Mouse (Mus musculus) spleen, adult 2 months (tissue): Measurements from ENCODE around the gene Ccdc159. TPM values are rescaled to one million over a fixed set of nuclear protein-coding genes. Genes with fewer than 3 reads are reported as not detected.

Source experiments
- DNase-seq, 2 experiments: peaks; one replicate each; pipeline versions ENCODE4 v3.0.0 to v3.0.0-alpha.2; 2012 to 2021; ENCODE audit warnings: low spot score in 2 of 2, low read depth in 1 of 2
- H3K27ac ChIP-seq: fragments of 200-500 bp; 2 replicates; pipeline ENCODE4 v1.5.1; 2012; ENCODE audit warnings: low read length, inconsistent platforms; ENCODE audit not compliant: insufficient read depth
- H3K27me3 ChIP-seq: fragments of 200-500 bp; 2 replicates; pipeline ENCODE4 v1.6.1; 2012; ENCODE audit warnings: mild to moderate bottlenecking, moderate library complexity, low read length, inconsistent platforms; ENCODE audit not compliant: control insufficient read depth, insufficient read depth
- H3K36me3 ChIP-seq: fragments of 200-500 bp; 2 replicates; pipeline ENCODE4 v1.6.1; 2012; ENCODE audit warnings: mild to moderate bottlenecking, low read length, inconsistent platforms; ENCODE audit not compliant: control insufficient read depth, insufficient read depth
- H3K4me1 ChIP-seq: fragments of 200-500 bp; 2 replicates; pipeline ENCODE4 v1.6.1; 2011; ENCODE audit warnings: inconsistent platforms; ENCODE audit not compliant: control insufficient read depth, insufficient read depth, insufficient read length
- H3K4me3 ChIP-seq: fragments of 200-500 bp; 2 replicates; pipeline ENCODE4 v1.5.1; 2011; ENCODE audit warnings: mild to moderate bottlenecking, inconsistent platforms; ENCODE audit not compliant: insufficient read depth, insufficient read length; ENCODE audit errors: extremely low read depth
- CTCF ChIP-seq: fragments of 200-500 bp; IDR thresholded peaks from 2 replicates; pipeline ENCODE4 v1.5.1; 2011; ENCODE audit warnings: mild to moderate bottlenecking, inconsistent platforms; ENCODE audit not compliant: insufficient read depth, insufficient read length, insufficient replicate concordance; ENCODE audit errors: extremely low read depth
- POLR2A ChIP-seq: fragments of 200-500 bp; IDR thresholded peaks from 2 replicates; pipeline ENCODE4 v1.6.1; 2011; ENCODE audit warnings: low read depth, low read length, inconsistent platforms
- WGBS: fragments of 180-500 bp; shearing (Covaris S2); methylation state at CpG from one replicate; pipeline ENCODE4 v1.1.7; 2018; 5-methylcytosine and 5-hydroxymethylcytosine counted together
- polyA plus RNA-seq: library from polyadenylated mRNA; depleted of rRNA; stranded (reverse); fragments of >200 nt; gene quantifications from 2 replicates; pipeline ENCODE4 v1.2.3, GENCODE M21; 2012

Gene Ccdc159
- polyA plus RNA-seq, 1 experiment: 0.95 TPM

- Histone ChIP-seq H3K36me3 (peaks cover 2% of the 10 kb centered on the region; the same call in 1 of the 2 replicates), H3K4me3 (no peak overlapping the region), H3K27ac (no peak overlapping the region), H3K4me1 (peaks cover 15% of the 10 kb centered on the region), H3K27me3 (peaks cover 14% of the 10 kb centered on the region)
- 89% methylated on average over 9 of the region's 9 CpGs for WGBS
- TF ChIP-seq POLR2A (no peak), CTCF (no peak)
- no peak for DNase-seq
Measured at GRCm38 (mm10) chr9:21960135-21960534, 32.9 kb downstream of the Ccdc159 start.

- H3K27me3 ChIP-seq: peaks cover 14% of the 10 kb centered on the region
- TF ChIP-seq CTCF: no peak
- H3K36me3 ChIP-seq: peaks cover 2% of the 10 kb centered on the region; the same call in 1 of the 2 replicates
- H3K27ac ChIP-seq: no peak overlapping the region
- H3K4me3 ChIP-seq: no peak overlapping the region
- peaks cover 15% of the 10 kb centered on the region for H3K4me1 ChIP-seq
- DNase-seq: no peak
- WGBS: 78% methylated on average over 26 of the region's 26 CpGs
Measured at GRCm38 (mm10) chr9:21960558-21961208, 33.4 kb downstream of the Ccdc159 start.

DNA sequence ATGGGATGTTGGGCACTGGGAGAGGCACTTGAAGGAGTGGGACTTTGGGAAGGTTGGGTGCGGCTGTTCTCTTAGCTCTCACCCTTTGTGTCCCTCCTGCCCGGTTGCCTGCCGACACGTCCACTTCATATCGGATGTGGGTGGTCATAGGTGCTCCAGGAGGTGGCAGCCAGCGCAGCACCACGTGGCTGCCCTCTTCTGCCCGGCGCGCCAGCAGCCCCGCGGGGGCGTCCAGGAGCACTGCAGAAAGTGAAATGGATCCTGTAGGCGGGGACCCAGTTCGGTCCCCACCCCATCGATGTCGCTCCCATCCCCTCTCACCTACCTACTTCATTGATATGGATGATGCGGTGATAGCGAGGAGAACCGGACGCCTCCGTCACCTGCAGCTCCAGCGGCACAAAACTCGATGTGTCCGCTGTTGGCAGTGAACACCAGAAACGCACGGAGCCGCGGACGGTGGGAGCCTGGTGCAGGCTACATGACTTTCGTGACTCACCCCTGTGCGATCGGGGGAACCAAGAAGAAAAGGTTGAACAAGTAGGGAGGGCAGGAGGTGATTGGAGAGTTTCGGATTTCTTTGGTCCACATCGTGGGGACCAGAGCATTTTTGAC, 34.2 kb downstream of the Ccdc159 start:
- H3K4me1 ChIP-seq: peaks cover 12% of the 10 kb centered on the region
- TF ChIP-seq CTCF: no peak
- H3K27me3 ChIP-seq: peaks cover 14% of the 10 kb centered on the region
- peaks cover 2% of the 10 kb centered on the region; the same call in 1 of the 2 replicates for H3K36me3 ChIP-seq
- WGBS: 7% methylated on average over 35 of the region's 35 CpGs
- no peak for DNase-seq
- no peak overlapping the region for H3K27ac ChIP-seq
- H3K4me3 ChIP-seq: peak overlapping the region; percentile 50; the same call in 1 of the 2 replicates

DNA sequence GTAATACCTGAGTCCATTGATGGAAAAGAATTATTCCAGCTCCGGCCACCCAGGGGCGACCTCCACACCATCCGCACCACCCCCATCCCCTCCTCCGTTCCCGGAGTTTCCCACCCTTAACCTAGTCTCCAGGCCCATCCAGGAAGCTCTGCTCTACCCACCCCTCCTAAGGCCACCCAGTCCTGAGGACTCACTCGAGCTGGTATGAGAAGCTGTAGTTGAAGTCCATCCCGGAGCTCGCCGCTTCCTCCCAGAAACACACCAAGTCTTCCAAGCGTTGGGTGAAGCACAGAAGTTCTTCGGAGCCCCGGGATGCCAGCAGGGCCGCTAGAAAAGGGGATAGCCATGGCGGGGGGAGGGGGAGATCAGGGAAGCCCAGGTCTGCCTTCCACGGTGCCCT, 34.7 kb downstream of the Ccdc159 start:
- no peak for DNase-seq
- WGBS: 2% methylated on average over 15 of the region's 15 CpGs
- H3K27ac ChIP-seq: no peak overlapping the region
- peaks cover 12% of the 10 kb centered on the region for H3K4me1 ChIP-seq
- TF ChIP-seq CTCF: no peak
- no peak for TF ChIP-seq POLR2A
- H3K27me3 ChIP-seq: peaks cover 14% of the 10 kb centered on the region
- peaks cover 2% of the 10 kb centered on the region; the same call in 1 of the 2 replicates for H3K36me3 ChIP-seq
- peak overlapping the region; percentile 50; the same call in 1 of the 2 replicates for H3K4me3 ChIP-seq

DNA sequence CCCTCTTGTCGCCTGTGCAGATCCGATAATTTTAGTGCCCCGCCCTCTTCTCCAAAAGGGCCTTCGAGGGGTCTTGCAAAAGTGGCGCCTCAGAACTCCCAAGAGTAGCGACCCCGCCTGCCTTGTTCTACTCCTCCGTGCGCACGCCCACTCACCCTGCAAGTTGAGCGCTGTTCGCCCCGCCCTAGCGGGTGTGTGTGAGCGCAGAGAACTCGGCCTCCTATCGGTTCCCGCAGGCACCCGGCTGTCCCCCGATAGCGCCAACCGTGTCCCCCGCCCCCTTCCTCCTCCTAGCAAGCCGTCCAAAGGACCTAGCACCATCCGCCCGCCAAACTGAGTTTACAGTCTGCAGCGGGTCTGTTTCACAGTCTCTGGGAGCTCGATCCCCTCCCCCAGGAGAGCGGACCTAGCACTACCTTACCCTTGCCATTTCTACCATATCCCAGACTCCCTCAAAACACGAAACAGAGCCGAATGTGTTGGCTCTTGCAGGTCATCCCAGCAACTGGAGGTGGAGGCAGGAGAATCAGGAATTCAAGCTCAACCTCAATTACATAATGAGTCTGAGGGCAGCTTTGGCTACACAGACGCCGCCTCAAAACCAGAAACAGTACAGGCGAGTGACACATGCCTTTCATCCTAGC, 35.3 kb downstream of the Ccdc159 start:
- TF ChIP-seq POLR2A (no peak), CTCF (no peak)
- DNase-seq: peak in 1 of 2 experiments; percentile 34
- 7% methylated on average over 34 of the region's 34 CpGs for WGBS
- H3K27me3 ChIP-seq: peaks cover 14% of the 10 kb centered on the region
- peak overlapping the region; percentile 33; the same call in 1 of the 2 replicates for H3K27ac ChIP-seq
- peaks cover 2% of the 10 kb centered on the region; the same call in 1 of the 2 replicates for H3K36me3 ChIP-seq
- H3K4me1 ChIP-seq: peaks cover 12% of the 10 kb centered on the region
- peak overlapping the region; percentile 50 for H3K4me3 ChIP-seq

DNA sequence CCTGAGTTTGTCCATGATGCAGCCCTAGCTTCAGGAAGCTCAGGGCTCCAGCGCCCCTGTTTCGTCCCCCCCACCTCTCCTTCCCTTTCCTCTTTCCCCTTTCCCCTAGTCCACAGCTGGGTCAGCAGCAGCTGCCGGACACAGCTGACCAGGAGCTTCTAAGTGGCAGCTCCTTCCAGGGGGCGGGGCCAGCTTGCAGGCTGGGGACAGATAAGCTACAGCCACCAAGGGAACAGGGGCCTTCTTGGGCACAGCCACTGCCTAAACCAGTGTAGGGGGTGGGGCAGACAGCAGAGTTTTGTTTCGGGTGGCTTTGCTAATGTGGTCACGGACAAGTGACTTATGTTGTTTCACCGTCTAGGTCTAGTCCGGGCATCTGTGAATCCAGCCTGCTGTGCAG, 36.1 kb downstream of the Ccdc159 start, which contains the start of gene Epor:
Epor (minus strand) TSS at position 90 of the 400 bp plus-strand sequence.
- peak within 1 kb of the TSS; percentile 33; the same call in 1 of the 2 replicates for H3K27ac ChIP-seq
- H3K27me3 ChIP-seq: peaks cover 14% of the 10 kb centered on the region
- H3K4me1 ChIP-seq: peaks cover 12% of the 10 kb centered on the region
- TF ChIP-seq CTCF: no peak
- TF ChIP-seq POLR2A: no peak
- H3K36me3 ChIP-seq: no peaks in the 10 kb centered on the region
- no peak for DNase-seq
- 54% methylated on average over 8 of the region's 8 CpGs for WGBS
- peak within 1 kb of the TSS; percentile 50 for H3K4me3 ChIP-seq
